Mouse (Mus musculus) cerebellum, adult 8-10 months (tissue): ENCODE measurements around the gene Zfp563.

Experiments
- DNase-seq: peaks from one replicate; pipeline ENCODE4 v3.0.0; 2022

Gene Zfp563

GRCm38 (mm10) chr17:33089220-33089949, at the start of gene Zfp563:
TSS of gene Zfp563 (plus strand) at chr17:33089310.
- DNase-seq: peak; percentile 95

- no peak for DNase-seq
Measured at GRCm38 (mm10) chr17:33058791-33059190, 30.3 kb upstream of the Zfp563 start.

- no peak for DNase-seq
Measured at GRCm38 (mm10) chr17:33063001-33063400, 26.1 kb upstream of the Zfp563 start.

GRCm38 (mm10) chr17:33067958-33068357, 21.2 kb upstream of the Zfp563 start, which contains the start of gene 4921501E09Rik:
TSS of gene 4921501E09Rik (minus strand) at chr17:33068058.
- no peak for DNase-seq

GRCm38 (mm10) chr17:33091630-33092029, 2.5 kb downstream of the Zfp563 start:
- DNase-seq: no peak

GRCm38 (mm10) chr17:33092391-33093193, 3.5 kb downstream of the Zfp563 start:
- peak; percentile 77 for DNase-seq

GRCm38 (mm10) chr17:33097396-33097795, 8.3 kb downstream of the Zfp563 start:
- DNase-seq: no peak

- DNase-seq: no peak
Measured at GRCm38 (mm10) chr17:33124546-33124945, 35.4 kb downstream of the Zfp563 start.

- no peak for DNase-seq
Measured at GRCm38 (mm10) chr17:33126257-33126656, 37.1 kb downstream of the Zfp563 start.

- DNase-seq: no peak
Measured at GRCm38 (mm10) chr17:33139261-33139820, 50.2 kb downstream of the Zfp563 start, which contains the start of gene Morc2b. TSS of gene Morc2b (minus strand) at chr17:33139683.
